Mouse (Mus musculus): ENCODE measurements around the gene Sgms1. TPM values are rescaled to one million over a fixed set of nuclear protein-coding genes. Genes with fewer than 3 reads are reported as not detected.
A peak's percentile ranks its signal among the peaks of the same experiment; 100 is the strongest.
"Not testable (repeated sequence)": the region's sequence is repeated elsewhere in the genome, so short reads cannot be mapped to it uniquely, and the experiment has no call there.

Gene Sgms1
- polyA plus RNA-seq, 2 experiments from 2014 or later = 42.2 to 48.0 TPM

GRCm38 (mm10) chr19:32127180-32127850, 262.2 kb downstream of the Sgms1 start:
- ATAC-seq = peak; percentile 69

- no peak for ATAC-seq
These were observed 265.4 kb downstream of the Sgms1 start for GRCm38 (mm10) chr19:32124155-32124554.

GRCm38 (mm10) chr19:32123196-32123595, 266.3 kb downstream of the Sgms1 start:
- no peak for ATAC-seq

GRCm38 (mm10) chr19:32120798-32121197, 268.7 kb downstream of the Sgms1 start:
- no peak for ATAC-seq

GRCm38 (mm10) chr19:32119666-32120065, 269.8 kb downstream of the Sgms1 start:
- ATAC-seq = no peak

- no peak for ATAC-seq
These were observed 271.0 kb downstream of the Sgms1 start for GRCm38 (mm10) chr19:32118496-32118895.

- no peak for ATAC-seq
These were observed 272.0 kb downstream of the Sgms1 start for GRCm38 (mm10) chr19:32117484-32118018.

GRCm38 (mm10) chr19:32111866-32112790, 277.4 kb downstream of the Sgms1 start:
- no peak for ATAC-seq

GRCm38 (mm10) chr19:32107771-32108306, 281.7 kb downstream of the Sgms1 start, which contains the start of gene Asah2:
TSS of gene Asah2 (minus strand) at chr19:32108211.
- peak; percentile 87 for ATAC-seq

GRCm38 (mm10) chr19:32106750-32107149, 282.8 kb downstream of the Sgms1 start:
- no peak for ATAC-seq

GRCm38 (mm10) chr19:32104217-32104616, 285.3 kb downstream of the Sgms1 start:
- no peak for ATAC-seq

GRCm38 (mm10) chr19:32102976-32103300, 286.6 kb downstream of the Sgms1 start:
- ATAC-seq = no peak

GRCm38 (mm10) chr19:32102294-32102975, 287.1 kb downstream of the Sgms1 start:
- ATAC-seq = no peak

GRCm38 (mm10) chr19:32098582-32098981, 290.9 kb downstream of the Sgms1 start:
- ATAC-seq = no peak

- ATAC-seq = no peak
These were observed 297.2 kb downstream of the Sgms1 start for GRCm38 (mm10) chr19:32092358-32092757.

GRCm38 (mm10) chr19:32090804-32091203, 298.7 kb downstream of the Sgms1 start:
- ATAC-seq = no peak

GRCm38 (mm10) chr19:32088570-32088969, 300.9 kb downstream of the Sgms1 start:
- no peak for ATAC-seq

GRCm38 (mm10) chr19:32087736-32088470, 301.6 kb downstream of the Sgms1 start:
- no peak for ATAC-seq

- ATAC-seq = not testable (repeated sequence)
These were observed 304.7 kb downstream of the Sgms1 start for GRCm38 (mm10) chr19:32084813-32085212.

All from CD4-positive, CD25-positive, alpha-beta regulatory T cell, adult 4 months (primary cell).